Mouse (Mus musculus) olfactory bulb, adult 2 months (tissue): ENCODE data around the gene Slc30a2.

Experiments
- CTCF ChIP-seq: fragments of 200-500 bp; IDR thresholded peaks from 2 replicates; pipeline ENCODE4 v1.5.1; 2012; ENCODE audit warnings: low read depth, mild to moderate bottlenecking, low read length, moderate library complexity; ENCODE audit not compliant: insufficient read depth
- POLR2A ChIP-seq: fragments of 200-500 bp; IDR thresholded peaks from 2 replicates; pipeline ENCODE4 v1.6.1; 2012; ENCODE audit warnings: mild to moderate bottlenecking, low read depth, low read length, moderate library complexity; ENCODE audit not compliant: insufficient read depth

GRCm38 (mm10) chr4:134345802-134346201 is 2.8 kb downstream of the Slc30a2 start:
- TF ChIP-seq POLR2A (no peak), CTCF (no peak)
